Mouse (Mus musculus) embryo, embryonic 10 days (tissue): ENCODE results near the gene Ptprq.
A peak's percentile ranks its signal among the peaks of the same experiment; 100 is the strongest.

ENCODE experiments used
- DNase-seq: peaks from one replicate; pipeline ENCODE4 v3.0.0-alpha.2; 2015; ENCODE audit warnings: low spot score

Ptprq gene

DNA sequence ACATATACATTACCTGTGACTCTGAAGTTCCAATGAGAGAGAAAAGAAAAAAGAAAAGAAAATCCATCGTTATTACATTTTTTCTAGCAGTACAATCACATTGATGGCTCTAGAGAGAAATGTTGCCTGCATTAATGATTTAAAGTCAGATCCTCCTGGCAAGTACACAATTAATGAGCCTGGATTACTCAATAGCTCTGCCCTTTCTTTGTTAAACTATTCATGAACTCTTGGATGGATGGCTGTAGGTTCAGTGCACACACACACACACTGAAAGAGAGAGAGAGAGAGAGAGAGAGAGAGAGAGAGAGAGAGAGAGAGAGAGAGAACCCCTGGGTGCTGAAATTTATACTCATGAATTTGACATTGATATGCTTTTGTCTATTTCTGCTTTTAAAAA is at the start of gene Ptprq:
TSS of gene Ptprq (minus strand) at position 246 of the 400 bp plus-strand sequence.
- no peak for DNase-seq

DNA sequence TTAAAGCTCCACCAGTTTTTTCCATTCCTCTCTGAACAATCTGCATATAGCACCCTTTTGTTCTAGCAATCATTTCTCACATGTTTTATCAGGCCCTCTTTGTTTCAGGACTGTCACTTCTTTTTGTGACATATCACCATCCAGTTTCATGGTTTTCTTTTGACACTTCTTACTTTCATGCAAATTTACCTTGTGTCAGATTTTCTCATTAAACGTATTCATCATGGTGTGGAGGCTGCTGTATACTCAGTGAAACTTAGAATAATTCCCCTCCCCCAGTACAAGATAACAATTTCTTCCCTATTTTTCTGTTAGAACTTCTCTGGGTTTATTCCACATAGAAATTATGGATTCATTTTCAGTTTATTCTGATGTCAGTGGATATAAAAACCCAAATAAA is 39.8 kb upstream of the Ptprq start:
- DNase-seq = no peak

GRCm38 (mm10) chr10:107753471-107753870 is 33.6 kb upstream of the Ptprq start:
- no peak for DNase-seq

- DNase-seq = peak; percentile 71
Measured at GRCm38 (mm10) chr10:107752351-107753143, 32.7 kb upstream of the Ptprq start.

DNA sequence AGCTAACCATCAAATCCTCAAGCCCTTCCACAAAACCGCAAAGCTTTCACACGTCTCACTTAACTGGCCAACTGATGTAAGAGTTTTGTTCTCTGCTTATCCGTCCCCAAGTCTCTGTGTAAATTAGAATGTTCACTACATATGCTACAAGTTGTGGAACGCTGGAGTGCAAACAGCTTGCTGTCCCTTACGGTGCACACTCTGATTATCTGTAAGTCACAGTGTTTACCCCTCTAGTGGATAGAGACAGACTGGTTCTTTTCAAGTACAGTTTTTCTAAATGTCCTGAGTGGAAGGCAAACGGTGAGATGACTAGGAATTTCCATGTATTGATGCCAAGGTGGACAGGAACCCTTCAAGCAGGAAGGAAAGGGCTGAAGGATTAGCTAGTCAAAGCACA is 32.1 kb upstream of the Ptprq start:
- DNase-seq = peak; percentile 6

GRCm38 (mm10) chr10:107747566-107747965 is 27.7 kb upstream of the Ptprq start:
- peak; percentile 67 for DNase-seq

GRCm38 (mm10) chr10:107746717-107747116 is 26.9 kb upstream of the Ptprq start:
- no peak for DNase-seq

DNA sequence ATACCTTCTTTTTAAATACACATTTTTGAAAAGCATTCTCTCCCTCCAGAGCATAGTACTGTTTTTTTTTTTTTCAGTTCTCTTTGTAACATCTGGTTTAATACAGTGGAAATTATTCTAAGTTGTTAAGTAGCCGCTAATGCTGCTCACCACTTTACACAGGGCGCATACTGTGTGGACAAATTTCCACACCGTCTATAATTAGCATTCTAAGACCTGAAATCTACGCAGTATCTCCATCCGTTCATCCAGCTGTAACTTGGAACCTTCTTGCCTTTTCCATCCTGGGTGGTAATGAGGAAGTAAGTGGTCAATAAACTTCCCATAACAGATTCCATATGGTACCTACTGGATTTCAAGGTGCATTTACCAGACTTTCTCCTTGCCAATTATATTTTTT is 20.0 kb upstream of the Ptprq start:
- no peak for DNase-seq

GRCm38 (mm10) chr10:107737743-107738142 is 17.9 kb upstream of the Ptprq start:
- no peak for DNase-seq

DNA sequence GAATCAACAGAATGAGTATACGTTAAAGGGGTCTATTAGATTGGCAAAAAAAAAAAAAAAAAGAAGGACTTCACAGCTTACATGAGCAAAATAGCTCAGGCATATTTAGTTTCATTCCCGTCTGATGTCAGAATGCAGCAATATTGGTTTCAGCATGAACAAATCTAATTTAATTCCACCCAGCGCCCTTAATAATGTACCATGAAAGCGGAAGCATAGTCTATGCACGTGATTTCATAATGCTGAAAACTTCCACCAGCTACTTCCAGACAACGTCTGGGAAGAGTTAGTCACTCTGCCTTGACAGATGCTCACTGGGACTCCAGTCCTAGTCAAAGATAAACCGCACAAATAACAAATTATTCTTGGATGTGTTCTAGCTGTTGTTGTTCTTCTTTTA is 15.6 kb upstream of the Ptprq start:
- DNase-seq = no peak

DNA sequence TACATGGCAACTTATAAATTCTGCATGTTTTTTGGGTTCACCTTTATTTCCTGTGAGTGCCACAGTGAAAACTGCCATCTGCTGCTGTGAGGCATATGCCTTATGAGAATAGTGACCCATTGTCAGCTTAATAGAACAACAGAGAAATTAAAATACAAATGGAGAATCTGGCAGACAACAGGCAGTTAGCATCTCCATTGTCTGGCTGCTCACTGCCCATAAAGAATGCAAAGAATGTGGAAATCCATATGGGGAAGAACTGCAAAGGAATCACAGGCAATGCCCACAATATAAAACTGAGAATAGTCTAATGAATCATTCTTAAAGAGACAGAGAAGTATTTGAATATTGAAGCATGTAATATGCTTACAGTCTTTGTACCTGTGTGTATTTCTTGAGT is 14.5 kb upstream of the Ptprq start:
- no peak for DNase-seq

DNA sequence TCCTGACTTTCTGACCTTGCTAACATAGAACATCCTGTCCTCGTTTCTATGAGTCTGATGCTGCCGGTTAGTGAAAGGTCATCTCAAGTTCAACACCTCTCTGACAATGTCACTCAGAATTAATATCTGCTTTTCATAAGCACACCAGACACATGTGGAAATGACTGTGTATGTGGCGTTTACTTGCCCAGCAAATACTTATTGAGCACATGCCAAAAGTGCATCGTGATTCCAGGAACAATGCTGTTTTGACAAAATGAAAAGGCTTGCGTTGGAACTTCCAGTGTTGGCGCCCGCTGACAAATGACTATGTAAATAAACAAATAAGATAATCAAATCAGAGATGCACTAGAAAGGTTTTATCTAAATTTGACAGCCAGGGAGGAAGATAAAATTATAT is 5.8 kb upstream of the Ptprq start:
- DNase-seq = no peak

DNA sequence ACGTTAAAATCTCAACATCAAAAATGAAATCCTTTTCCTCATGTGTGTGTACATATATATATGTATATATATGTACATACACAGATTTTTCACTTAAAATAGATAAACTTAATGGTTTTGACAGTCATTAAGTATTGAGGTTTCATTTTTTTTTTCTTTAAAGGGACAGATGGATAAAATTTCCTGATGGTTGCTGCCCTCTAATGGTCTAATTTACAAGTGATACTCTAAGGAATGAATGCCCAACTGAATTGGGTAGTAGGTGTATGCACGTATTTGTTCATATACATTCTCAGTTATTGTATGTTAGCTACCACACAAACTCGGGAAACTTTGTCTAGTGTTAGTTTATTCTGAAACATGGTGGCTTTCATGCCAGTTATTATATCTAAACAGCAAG is 15.4 kb downstream of the Ptprq start:
- DNase-seq = peak; percentile 34

GRCm38 (mm10) chr10:107700944-107701343 is 18.9 kb downstream of the Ptprq start:
- no peak for DNase-seq

- no peak for DNase-seq
Measured at GRCm38 (mm10) chr10:107698716-107699115, 21.1 kb downstream of the Ptprq start.

GRCm38 (mm10) chr10:107697177-107697576 is 22.7 kb downstream of the Ptprq start:
- DNase-seq = no peak

DNA sequence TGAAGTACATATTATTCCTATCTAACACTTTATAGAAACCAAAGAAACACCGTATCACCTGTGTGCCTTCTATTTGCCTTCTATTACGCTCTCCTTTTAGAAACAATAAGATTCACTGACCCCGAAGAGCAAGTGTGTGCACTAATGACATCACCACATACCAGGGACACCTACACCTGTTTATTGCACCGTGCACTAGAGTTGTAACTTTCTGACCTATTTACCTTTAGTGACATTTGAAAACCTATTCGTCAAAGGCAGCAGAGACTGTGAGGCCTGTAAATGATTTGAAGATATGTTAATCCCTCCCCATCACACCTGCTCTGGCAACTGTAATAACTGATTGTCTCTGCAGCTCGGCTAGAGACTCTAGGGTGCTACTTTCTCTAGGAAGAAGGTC is 32.5 kb downstream of the Ptprq start:
- DNase-seq = no peak

- no peak for DNase-seq
Measured at GRCm38 (mm10) chr10:107675994-107676393, 43.9 kb downstream of the Ptprq start.

GRCm38 (mm10) chr10:107668374-107669094 is 51.3 kb downstream of the Ptprq start:
- DNase-seq = no peak

GRCm38 (mm10) chr10:107662372-107663065 is 57.3 kb downstream of the Ptprq start:
- peak; percentile 50 for DNase-seq

DNA sequence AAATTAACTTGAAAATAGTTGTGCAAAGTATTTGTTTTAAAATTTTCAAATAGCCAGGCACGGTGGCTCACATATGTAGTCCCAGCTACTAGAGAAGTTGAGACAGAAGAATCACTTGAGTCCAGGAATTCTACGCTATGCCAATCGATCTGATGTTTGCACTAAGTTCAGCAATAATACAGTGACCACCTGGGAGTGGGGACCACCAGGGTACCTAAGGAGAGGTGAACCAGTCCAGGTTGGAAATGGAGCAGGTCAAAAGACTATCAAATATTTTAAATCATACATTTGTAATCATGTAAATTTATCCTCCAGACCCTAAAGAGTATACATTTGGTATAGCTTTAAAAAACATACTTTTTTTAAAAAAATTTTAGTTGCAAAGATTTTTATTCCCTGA is 57.9 kb downstream of the Ptprq start:
- DNase-seq = no peak

DNA sequence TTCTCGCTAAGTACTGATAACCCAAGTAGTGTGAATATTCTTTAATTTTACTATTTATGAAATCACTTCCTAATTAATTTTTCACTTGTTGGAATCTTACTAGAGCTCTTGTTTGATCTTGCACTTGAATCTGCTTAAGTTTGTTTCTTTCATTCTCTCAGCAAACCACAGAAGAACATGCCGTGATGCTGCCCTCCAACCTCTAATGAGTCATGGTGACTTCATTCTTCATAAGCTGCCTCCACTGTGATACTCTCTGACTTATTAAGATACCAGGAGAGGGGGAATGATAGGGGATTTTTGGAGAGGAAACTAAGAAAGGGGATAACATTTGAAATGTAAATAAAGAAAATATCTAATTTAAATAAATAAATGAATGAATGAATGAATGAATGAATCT is 60.7 kb downstream of the Ptprq start:
- no peak for DNase-seq

- DNase-seq = no peak
Measured at GRCm38 (mm10) chr10:107649687-107650086, 70.2 kb downstream of the Ptprq start.
